Mouse (Mus musculus) megakaryocyte, embryonic 14.5 days (primary cell): ENCODE results near the gene B4galnt4. TPM values are rescaled to one million over a fixed set of nuclear protein-coding genes. Genes with fewer than 3 reads are reported as not detected.
"Not testable (repeated sequence)": the region's sequence is repeated elsewhere in the genome, so short reads cannot be mapped to it uniquely, and the experiment has no call there.

Experiments used
- H3K27me3 ChIP-seq: replicated peaks from 2 replicates; pipeline ENCODE3; 2012; ENCODE audit warnings: inconsistent platforms
- H3K36me3 ChIP-seq: replicated peaks from 2 replicates; pipeline ENCODE3; 2012; ENCODE audit warnings: low read length, inconsistent platforms, mixed read lengths
- H3K4me1 ChIP-seq: 2 replicates; pipeline ENCODE4 v1.6.1; 2012; ENCODE audit warnings: inconsistent platforms
- H3K4me3 ChIP-seq: replicated peaks from 2 replicates; pipeline ENCODE3; 2012; ENCODE audit warnings: moderate library complexity, mild to moderate bottlenecking, inconsistent platforms
- H3K9me3 ChIP-seq: 2 replicates; pipeline ENCODE4 v1.6.1; 2012; ENCODE audit warnings: inconsistent platforms
- FLI1 ChIP-seq: IDR thresholded peaks from 2 replicates; pipeline ENCODE4 v1.6.1; 2012; ENCODE audit warnings: low read length, inconsistent platforms, mixed read lengths
- GATA1 ChIP-seq: IDR thresholded peaks from 3 replicates; pipeline ENCODE4 v1.6.1; 2012; ENCODE audit warnings: mixed read lengths, low read length, inconsistent platforms, borderline replicate concordance
- polyA plus RNA-seq: library from polyadenylated mRNA; stranded (reverse); fragments of >175 nt; gene quantifications from 2 replicates; pipeline ENCODE4 v1.2.3, GENCODE M21; 2012; ENCODE audit warnings: low replicate concordance; ENCODE audit not compliant: insufficient read depth

Gene B4galnt4
- 11.5 and 17.3 TPM in 2 replicates for polyA plus RNA-seq

DNA sequence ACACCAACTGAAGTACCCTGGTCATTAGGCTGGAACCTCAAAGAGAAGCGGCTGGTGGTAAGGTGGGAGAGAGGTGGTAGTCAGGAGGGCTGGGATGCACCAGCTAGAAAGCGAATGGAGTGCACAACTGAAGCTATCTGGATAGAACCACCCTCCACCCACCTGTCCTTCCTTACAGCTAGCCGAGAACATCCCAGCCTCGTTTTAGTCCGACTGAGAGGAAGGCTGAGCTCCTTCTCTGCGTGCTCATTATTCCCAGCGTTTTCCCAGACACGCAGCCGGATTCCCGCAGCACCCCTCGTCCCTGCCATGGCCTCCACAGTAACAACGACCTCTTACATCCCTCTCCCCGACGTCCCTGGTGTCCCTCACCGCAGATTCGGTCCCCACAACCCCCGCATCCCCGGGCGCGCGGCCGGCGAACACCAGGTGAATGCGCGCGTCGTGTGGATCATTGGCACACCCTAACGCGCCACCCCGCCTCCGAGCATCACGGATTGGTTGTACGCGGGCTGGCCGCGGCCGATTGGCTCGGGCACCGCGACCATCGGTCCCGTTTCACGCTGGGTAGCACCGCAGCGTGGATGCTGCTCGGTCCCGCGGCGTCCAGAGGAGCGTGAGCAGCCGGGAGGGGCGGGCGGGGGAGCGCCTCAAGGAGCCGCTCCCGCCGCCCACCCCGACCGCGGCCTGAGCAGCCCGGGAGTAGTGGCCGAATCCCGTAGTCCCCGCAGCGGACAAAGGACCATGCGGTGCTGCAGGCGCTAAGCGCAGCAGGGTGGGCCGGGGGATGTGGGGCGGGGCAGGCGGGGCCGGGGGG is at the start of gene B4galnt4:
Gene B4galnt4 (plus strand): TSS at position 679 of the 817 bp plus-strand sequence.
- peak within 1 kb of the TSS; percentile 92 for H3K4me3 ChIP-seq
- peaks cover 89% of the 10 kb centered on the region for H3K4me1 ChIP-seq
- TF ChIP-seq GATA1 (no peak), FLI1 (no peak)
- peaks cover 9% of the 10 kb centered on the region for H3K9me3 ChIP-seq
- peaks cover 2% of the 10 kb centered on the region for H3K36me3 ChIP-seq
- H3K27me3 ChIP-seq, result peaks cover 22% of the 10 kb centered on the region

- peaks cover 80% of the 10 kb centered on the region for H3K4me1 ChIP-seq
- H3K27me3 ChIP-seq, result no peaks in the 10 kb centered on the region
- peaks cover 9% of the 10 kb centered on the region for H3K9me3 ChIP-seq
- peaks cover 15% of the 10 kb centered on the region for H3K36me3 ChIP-seq
- TF ChIP-seq FLI1, result no peak
- no peak for TF ChIP-seq GATA1
- peak overlapping the region; percentile 94 for H3K4me3 ChIP-seq
These were observed 49.6 kb upstream of the B4galnt4 start for GRCm38 (mm10) chr7:141011238-141011770.

DNA sequence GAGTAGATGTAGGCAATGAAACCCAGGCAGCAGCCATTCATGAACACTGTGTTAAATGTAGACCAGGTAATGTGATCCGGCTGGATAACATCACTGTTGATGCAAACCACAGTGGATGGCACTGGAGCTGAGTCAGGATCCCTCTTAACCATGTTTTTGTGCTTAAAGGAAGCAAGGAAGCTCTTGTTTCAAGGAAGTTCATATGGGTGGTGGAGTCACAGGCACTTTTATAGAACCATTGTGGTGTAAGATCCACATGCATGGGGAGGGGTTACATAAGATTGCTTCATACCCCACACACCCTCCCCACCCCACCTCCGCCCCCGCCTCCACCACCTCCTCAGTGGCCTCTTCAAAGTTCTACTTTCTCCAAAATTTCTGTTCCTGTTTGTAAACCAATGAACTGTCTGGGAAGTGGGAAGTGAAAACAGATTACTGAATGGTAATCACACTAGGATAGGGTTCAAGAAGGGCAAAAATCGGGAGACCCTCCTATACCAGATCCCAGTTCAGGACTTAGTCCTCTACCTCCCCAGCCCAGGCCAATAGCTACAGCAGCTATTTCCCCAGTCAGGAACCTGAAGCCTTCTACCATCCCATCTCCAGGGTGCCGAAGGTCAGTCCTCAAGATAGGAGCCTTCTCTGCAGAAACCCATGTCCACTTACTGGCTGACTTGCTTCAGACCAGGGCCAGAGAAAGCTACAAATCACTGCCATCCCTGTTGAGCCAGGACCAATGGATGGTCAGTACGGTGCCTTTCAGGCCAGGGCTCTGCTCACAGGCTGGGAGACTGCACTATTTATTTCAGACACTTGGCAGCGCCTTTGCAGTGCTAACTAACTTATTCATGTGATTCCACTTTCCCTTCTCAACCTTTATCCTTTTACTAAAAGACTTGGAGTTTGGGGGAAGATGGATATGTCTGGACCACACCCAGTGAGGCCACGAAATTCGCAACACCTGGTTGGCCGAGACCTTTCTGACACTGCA is 43.9 kb upstream of the B4galnt4 start:
- Histone ChIP-seq H3K36me3 (peaks cover 8% of the 10 kb centered on the region), H3K9me3 (peaks cover 9% of the 10 kb centered on the region), H3K4me1 (peaks cover 53% of the 10 kb centered on the region), H3K4me3 (peak overlapping the region; percentile 59), H3K27me3 (no peaks in the 10 kb centered on the region)
- TF ChIP-seq FLI1 (no peak), GATA1 (no peak)

DNA sequence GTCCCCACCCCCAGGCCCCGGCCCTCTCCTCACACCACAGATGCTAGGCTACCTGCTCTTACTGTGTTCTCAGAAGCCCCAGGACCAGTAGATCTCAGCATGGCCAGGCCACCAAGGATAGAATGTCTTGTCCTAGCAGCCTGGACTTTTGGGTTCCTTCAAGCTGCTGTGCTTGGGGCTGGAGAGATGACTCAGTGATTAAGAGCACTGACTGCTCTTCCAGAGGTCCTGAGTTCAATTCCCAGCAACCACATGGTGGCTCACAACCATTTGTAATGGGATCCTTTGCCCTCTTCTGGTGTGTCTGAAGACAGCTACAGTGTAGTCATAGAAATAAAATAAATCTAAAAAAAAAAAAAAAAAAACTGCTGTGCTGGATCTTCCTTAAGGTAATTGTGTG is 43.1 kb upstream of the B4galnt4 start, which contains the start of gene Ifitm6:
Gene Ifitm6 (minus strand): TSS at position 101 of the 400 bp plus-strand sequence.
- not testable (repeated sequence) for H3K9me3 ChIP-seq, H3K27me3 ChIP-seq, H3K4me3 ChIP-seq, H3K36me3 ChIP-seq
- H3K4me1 ChIP-seq, result peaks cover 53% of the 10 kb centered on the region

DNA sequence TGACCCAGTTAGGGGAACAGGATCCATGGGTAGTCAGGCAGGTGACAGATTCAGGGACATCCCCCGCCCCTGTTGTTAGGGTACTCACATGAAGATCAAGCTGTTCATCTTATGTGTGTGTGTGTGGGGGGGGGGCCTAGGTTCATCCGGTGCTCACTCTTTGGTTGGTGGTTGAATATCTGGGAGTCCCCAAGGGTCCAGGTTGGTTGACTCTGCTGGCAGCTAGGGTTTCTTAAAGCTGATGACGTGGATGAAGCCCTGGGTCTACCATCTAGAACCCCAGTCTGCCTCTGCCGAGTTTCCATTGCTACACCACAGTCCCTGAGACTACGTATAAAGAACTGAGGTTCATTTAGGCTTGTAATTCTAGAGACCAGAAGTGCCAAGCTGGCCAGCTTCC is 41.9 kb upstream of the B4galnt4 start:
- no peak overlapping the region for H3K4me3 ChIP-seq
- H3K9me3 ChIP-seq, result peaks cover 9% of the 10 kb centered on the region
- H3K4me1 ChIP-seq, result peaks cover 47% of the 10 kb centered on the region

GRCm38 (mm10) chr7:141021489-141022449 is 39.1 kb upstream of the B4galnt4 start:
- Histone ChIP-seq H3K4me3 (no peak overlapping the region), H3K9me3 (no peaks in the 10 kb centered on the region), H3K4me1 (peaks cover 57% of the 10 kb centered on the region), H3K27me3 (no peaks in the 10 kb centered on the region), H3K36me3 (no peaks in the 10 kb centered on the region)
- no peak for TF ChIP-seq GATA1
- no peak for TF ChIP-seq FLI1

More for the DNA sequence above, 41.9 kb upstream of the B4galnt4 start:
- Histone ChIP-seq H3K36me3 (peaks cover 8% of the 10 kb centered on the region), H3K27me3 (no peaks in the 10 kb centered on the region)
- TF ChIP-seq GATA1 (no peak), FLI1 (no peak)

DNA sequence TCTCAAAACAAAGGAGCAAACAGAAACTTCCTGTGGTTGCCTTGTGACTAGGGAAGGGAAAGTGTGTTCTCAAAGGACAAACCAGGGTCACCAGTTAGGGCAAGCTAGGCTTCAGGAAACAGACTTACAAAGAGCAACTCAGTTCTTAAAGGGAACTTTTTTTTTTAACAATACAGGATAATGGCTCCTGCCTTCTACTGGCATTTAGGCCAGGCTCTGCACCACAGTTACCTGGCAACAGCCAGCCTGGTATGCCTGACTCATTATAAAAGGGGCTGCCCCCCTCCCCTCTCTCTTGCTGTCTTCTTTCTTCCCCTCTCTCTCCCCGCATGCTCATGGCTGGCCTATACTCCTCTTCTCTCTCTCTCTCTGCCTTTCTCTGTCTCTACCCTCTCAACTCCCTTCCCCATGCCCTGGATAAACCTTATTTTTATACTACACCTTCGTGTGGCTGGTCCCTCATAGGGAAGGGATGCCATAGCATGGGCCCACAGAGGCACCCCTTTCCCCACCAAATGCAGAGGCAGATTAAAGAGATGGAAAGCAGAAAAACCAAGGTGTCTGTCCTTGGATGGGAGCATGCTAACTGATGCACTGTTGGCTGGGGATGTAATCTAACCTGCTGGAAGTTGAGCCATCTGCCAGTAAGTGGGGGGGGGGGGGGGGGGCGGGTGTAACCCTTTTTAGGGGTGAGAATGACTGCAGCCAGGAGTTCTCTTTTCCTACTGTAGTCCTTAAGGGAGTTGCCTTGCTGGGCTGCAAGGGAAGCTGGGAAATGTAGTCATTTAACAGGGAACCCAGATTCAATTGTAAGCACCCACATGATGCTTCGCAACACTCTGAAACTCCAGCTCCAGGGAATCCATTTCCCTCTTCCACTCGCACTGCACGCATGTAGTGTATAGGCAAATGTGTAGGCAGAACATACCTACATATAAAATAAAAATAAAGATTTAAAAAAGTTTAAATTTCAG is 35.8 kb upstream of the B4galnt4 start:
- H3K27me3 ChIP-seq, result no peaks in the 10 kb centered on the region
- TF ChIP-seq FLI1 (no peak), GATA1 (no peak)
- peaks cover 57% of the 10 kb centered on the region for H3K4me1 ChIP-seq
- H3K36me3 ChIP-seq, result no peaks in the 10 kb centered on the region
- H3K4me3 ChIP-seq, result no peak overlapping the region
- no peaks in the 10 kb centered on the region for H3K9me3 ChIP-seq

DNA sequence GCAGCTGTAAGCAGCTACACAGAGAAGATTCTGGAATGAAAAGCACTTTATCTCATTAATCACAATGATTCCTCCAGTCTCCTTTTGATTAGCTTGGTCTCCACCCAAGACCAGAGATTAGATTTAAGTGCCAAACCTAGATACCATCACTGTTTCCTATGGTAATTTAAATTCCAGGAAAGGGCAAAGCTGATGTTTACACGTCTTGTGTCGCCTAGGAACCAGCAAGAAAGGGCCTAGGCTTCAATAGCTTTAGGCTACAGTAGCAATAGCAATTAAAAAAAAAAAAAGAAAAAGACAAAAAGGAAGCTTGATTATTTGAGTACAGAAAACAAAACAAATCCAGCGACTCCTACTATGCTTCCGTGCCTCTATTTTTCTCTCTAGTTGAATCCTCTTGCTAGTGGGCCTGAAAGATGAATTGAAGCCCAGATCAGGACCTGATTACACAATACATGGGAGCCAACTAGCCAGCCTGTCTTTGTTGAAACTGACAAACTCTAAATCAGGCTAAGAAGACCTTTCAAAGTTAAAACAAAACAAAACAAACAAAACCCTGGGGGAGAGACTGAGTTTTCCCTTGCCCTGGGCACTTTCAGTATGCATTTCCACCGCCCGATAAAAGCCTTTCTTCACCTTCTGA is 34.7 kb upstream of the B4galnt4 start:
- no peaks in the 10 kb centered on the region for H3K27me3 ChIP-seq
- peaks cover 62% of the 10 kb centered on the region for H3K4me1 ChIP-seq
- TF ChIP-seq GATA1 (no peak), FLI1 (no peak)
- H3K36me3 ChIP-seq, result no peaks in the 10 kb centered on the region
- H3K9me3 ChIP-seq, result no peaks in the 10 kb centered on the region
- no peak overlapping the region for H3K4me3 ChIP-seq
